Mouse (Mus musculus) natural killer cell, adult 2 months (primary cell): ENCODE data around the gene Fzd7.

ENCODE experiments used
- DNase-seq, 2 experiments: peaks; one replicate each; pipeline ENCODE4 v3.0.0; 2022; ENCODE audit warnings: low spot score in 2 of 2

The Fzd7 gene

DNA sequence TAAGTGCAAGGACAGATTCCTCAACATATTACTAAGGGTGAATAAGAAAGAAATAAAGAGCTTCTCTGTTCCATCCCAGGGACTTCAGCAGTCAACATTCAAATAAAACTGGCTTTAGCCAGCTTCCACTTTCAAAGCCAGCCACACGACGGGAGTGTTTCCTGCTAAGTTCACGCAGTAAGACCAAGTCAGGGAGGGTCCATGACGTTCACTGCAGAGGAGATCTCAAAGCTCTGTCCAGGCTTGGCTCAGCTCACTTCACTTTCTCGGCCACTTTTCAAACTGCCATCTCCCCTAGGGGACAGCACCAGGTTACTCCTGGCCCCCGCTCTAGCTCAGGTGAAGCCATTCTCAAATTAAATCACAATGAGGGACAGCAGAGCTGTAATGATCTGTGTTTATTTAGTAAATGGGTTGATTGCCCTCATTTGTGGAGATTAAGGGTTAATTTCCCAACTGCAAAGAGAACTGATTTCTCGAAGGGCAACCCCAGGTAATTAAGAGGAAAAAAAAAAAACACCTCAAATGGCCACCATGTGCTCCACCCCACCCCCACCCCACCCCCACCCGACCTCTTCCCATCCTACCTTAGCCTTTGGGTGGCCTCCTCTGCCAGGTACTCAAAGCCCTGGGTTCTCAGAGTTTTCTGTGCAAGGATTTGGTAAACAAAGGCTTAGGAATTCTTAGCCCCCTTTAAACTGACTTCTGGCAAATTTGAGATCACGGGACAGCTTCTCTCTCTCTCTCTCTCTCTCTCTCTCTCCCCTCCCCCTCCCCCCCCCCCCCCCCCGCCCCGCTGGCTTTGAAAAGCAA, 9.7 kb upstream of the Fzd7 start:
- DNase-seq: no peak

GRCm38 (mm10) chr1:59473181-59473555, 9.1 kb upstream of the Fzd7 start:
- no peak for DNase-seq

GRCm38 (mm10) chr1:59475618-59476017, 6.6 kb upstream of the Fzd7 start:
- peak in 1 of 2 experiments; percentile 14 for DNase-seq

GRCm38 (mm10) chr1:59478911-59479310, 3.3 kb upstream of the Fzd7 start:
- DNase-seq: no peak

DNA sequence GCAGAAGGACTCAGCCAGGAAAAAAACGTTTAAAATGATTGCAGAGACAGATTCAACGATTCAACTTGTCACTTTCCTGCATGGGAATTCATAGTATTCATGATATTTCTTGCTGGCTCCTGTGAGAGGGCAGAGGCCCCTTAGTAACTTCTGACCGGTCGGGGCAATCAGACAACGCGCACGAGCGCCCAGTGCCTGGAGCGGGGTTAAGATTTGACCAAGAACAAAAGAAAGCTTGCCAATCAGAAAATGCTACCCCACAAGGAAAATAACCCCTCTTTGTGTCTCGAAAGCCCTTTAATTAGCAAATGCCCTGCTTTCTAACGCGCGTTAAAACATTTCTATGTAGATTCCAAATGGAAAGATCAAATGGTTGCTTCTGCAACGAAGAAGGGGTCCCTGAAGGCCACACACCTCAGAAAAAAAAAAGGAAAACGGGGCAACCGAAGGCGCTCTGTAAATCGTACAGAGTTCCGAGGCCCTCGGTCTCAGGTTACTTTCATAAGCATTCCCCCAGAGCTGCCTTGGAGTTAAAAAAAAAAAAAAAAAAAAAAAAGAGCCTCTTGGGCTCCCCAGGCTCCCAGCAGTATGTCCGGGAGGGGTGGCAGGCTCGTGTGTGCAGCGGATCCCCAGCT, 1.3 kb upstream of the Fzd7 start:
- no peak for DNase-seq

GRCm38 (mm10) chr1:59481456-59482291, 550 bp upstream of the Fzd7 start:
- peak; percentile 83 to 84 for DNase-seq

DNA sequence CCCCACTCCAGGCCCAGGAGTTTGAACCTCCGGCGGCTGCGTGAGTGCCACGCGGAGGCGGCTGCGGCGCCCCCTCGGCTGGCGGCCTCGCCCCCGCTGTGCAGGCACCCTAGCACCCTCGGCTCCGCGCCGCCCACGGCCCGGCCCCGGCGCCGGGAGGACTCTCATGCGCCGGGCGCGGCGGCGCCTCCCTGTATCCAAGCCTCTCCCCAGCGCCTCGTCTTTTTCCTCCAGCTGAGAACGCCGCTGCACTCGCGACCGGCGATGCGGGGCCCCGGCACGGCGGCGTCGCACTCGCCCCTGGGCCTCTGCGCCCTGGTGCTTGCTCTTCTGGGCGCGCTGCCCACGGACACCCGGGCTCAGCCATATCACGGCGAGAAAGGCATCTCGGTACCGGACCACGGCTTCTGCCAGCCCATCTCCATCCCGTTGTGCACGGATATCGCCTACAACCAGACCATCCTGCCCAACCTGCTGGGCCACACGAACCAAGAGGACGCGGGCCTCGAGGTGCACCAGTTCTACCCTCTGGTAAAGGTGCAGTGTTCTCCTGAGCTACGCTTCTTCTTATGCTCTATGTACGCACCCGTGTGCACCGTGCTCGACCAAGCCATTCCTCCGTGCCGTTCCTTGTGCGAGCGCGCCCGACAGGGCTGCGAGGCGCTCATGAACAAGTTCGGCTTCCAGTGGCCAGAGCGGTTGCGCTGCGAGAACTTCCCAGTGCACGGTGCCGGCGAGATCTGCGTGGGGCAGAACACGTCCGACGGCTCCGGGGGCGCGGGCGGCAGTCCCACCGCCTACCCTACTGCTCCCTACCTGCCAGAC, 684 bp downstream of the Fzd7 start:
- peak in 1 of 2 experiments; percentile 6 for DNase-seq

DNA sequence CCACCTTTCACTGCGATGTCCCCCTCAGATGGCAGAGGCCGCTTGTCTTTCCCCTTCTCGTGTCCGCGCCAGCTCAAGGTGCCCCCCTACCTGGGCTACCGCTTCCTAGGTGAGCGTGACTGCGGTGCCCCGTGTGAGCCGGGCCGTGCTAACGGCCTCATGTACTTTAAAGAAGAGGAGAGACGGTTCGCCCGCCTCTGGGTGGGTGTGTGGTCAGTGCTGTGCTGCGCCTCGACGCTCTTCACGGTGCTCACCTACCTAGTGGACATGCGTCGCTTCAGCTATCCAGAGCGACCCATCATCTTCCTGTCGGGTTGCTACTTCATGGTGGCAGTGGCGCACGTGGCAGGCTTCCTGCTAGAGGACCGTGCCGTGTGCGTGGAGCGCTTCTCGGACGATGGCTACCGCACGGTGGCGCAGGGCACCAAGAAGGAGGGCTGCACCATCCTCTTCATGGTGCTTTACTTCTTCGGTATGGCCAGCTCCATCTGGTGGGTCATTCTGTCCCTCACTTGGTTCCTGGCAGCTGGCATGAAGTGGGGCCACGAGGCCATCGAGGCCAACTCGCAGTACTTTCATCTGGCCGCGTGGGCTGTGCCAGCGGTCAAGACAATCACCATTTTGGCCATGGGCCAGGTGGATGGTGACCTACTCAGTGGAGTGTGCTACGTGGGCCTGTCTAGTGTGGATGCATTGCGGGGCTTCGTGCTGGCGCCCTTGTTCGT, 1.5 kb downstream of the Fzd7 start:
- DNase-seq: peak; percentile 13 to 18

DNA sequence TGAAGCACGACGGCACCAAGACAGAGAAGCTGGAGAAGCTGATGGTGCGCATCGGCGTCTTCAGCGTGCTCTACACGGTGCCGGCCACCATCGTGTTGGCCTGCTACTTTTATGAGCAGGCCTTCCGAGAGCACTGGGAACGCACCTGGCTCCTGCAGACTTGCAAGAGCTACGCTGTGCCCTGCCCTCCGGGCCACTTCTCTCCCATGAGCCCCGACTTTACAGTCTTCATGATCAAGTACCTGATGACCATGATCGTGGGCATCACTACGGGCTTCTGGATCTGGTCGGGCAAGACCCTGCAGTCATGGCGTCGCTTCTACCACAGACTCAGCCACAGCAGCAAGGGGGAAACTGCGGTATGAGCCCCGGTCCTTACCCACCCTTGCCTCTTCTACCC, 2.1 kb downstream of the Fzd7 start:
- DNase-seq: no peak

GRCm38 (mm10) chr1:59484791-59485785, 2.9 kb downstream of the Fzd7 start:
- no peak for DNase-seq

- DNase-seq: no peak
Observed at GRCm38 (mm10) chr1:59485803-59486202, 3.6 kb downstream of the Fzd7 start.

DNA sequence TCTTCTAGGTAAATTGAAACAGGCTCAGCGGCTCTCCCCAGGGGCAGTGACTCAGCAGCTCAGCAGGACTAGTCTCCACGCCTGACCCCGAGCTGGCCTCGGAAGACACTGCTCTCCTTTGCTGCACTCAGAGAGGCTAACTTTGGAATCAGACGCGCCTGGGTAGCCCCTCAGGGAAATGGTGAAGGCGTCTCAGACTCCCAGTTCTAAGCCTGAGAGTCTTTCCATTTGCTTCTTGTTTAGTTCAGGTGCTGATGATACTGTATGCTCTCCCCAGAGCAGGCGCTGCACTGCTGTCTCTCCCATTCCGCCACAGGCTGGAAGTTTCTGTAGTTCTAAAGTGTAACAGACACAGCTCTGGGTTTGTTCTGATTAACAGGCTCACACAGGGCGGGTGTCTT, 5.4 kb downstream of the Fzd7 start:
- no peak for DNase-seq

DNA sequence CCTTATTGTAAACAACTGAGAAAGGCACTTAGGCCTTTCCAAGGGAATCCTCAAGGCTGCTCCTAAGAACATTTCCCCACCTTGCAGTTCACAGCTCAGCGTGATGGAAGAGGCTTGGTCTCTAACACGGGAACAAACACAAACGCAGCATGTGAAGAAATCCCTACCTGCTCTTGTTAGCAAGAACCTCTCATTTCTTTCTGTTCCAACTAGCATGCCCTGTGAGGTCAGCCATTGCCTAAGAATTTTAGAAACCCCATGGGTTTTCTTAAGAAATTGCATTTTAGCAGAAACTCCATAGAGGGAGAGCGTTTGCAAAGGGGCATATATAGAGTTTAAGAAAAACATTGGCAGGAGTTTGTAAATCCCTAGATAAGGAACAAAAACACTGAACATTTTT, 6.3 kb downstream of the Fzd7 start:
- no peak for DNase-seq

DNA sequence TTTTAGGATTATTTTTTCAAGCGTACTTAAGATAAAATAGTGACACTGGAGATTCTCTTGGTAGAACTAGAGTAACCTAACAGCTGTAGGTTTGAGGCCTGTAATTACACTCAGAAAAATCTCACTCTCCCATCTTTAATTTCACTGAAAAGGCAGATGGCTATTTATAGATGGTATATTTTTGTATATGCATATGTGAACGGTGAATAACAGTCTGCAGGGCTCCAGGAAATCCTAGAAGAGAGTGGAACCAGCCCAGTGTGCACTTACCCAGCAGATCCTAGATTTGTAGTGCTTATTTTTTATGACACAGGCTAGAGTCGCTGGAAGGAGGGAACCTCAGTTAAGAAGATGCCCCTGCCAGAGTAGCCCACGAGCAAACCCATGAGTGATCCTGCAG, 6.8 kb downstream of the Fzd7 start:
- DNase-seq: no peak

GRCm38 (mm10) chr1:59491517-59491916, 9.3 kb downstream of the Fzd7 start:
- no peak for DNase-seq

GRCm38 (mm10) chr1:59492432-59492831, 10.2 kb downstream of the Fzd7 start:
- DNase-seq: no peak

DNA sequence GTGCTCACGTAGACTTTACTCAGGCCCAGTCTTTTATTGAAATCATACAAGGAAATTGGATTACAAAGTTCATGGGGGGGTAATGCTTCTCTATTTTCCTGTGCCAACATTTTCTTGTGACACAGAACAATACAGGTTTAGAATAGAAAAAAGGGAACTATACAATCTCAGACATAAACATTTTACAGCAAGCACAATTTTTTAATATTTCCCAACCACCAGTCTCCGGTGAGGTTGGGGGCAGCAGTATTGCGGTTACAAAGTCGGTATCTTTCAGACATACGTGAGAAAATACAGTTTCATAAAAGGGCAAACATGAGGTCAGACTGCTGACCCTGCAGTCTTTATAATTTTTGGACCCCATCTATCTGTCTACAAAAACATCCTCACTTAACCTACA, 13.7 kb downstream of the Fzd7 start:
- DNase-seq: no peak

DNA sequence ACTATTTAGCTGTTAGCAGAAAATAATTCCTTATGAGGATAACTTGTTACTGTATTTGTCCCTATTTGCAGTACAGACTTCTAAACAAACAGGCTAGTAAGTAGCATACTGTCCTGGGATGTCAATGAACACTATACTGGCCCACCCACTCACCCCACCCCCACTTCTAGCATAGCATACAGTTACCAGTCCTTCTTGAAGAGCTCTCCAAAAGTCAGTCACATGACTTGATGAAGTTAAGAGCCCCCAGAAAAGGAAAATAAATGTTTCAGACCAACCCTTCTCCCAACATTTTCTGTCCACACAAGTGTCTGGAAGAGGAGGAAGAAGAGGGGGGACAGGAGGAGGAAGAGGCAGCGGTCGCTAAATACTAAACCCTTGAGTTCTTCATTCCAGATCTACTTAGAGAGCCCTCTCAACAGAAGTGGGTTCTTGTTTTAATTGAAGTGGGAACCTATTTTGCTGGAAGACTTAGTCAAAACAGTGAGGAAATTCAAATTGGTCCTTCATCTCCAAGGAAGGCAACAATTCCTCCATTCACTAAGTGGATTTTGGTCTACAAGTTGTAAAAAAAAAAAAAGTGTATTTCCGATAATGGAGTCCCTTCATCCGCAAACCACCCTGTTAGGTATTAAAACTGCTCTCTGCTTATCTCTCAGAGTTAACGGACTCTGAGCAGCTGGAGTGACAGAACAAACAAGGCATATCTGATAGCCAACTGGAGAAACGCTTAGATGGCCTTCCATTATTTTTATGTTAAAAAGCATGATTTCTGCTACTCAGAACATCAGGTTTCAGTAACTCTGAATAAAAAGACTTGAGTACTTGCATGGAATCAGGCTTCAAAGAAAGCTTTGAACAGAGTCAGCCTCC, 15.8 kb downstream of the Fzd7 start:
- DNase-seq: no peak

DNA sequence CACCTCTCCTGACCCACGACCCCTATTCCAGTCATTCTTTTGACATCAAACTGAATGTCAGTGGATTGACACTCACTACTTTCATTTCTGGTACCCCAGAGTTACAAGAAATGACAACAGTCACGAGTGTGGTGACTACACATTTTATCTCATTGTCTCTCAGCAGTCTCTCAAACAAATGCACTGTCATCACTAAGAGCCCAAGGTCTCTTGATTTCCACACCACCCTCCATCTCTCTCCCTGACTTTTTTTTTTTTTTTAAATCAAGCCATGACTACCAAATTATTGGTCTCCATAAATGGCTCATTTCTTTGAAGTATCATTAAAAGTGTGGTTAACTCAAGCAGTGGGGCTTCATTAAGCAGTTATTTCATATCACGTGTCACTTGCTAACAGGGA, 17.1 kb downstream of the Fzd7 start:
- no peak for DNase-seq
